Mouse (Mus musculus): Measurements from ENCODE around the gene Kif26a.

The Kif26a gene

DNA sequence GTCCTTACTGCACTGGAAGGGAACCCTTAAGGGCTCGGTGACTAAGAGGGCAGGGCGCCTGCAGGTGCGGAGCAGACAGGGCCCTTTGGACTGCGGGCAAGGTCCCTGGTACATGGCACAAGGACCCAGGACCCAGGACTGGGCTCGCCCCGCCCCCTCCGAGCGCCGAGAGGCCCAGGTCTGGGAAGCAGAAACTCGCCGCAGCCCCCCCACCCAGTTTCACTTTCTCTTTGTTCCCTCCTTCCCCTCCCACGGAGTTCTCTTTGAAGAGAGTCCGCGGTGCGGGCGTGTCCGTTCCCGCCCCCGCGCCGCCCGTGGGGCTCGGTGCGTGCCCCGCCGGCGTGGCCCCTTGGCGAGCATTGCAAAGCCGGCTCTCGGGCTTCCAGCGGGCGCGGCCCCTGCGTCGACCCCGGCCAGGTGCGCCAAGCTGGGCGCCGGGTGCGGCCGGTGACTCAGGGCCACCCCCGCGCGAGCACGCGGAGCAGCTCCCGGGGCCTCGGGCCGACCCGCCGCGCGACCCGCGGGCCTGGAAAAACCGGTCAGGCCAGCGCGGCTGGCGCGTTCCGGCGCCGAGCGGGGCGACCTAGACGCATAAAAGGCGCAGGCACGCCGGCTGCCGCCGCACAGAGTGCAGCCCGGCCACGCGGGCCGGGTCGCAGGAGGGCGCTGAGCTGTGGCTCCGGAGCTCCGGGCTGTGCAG, 15.7 kb upstream of the Kif26a start:
- DNase-seq (ENCODE audit: low read depth in 1 of 2, low spot score in 2 of 2): peak in 1 of 2 experiments; percentile 34

DNA sequence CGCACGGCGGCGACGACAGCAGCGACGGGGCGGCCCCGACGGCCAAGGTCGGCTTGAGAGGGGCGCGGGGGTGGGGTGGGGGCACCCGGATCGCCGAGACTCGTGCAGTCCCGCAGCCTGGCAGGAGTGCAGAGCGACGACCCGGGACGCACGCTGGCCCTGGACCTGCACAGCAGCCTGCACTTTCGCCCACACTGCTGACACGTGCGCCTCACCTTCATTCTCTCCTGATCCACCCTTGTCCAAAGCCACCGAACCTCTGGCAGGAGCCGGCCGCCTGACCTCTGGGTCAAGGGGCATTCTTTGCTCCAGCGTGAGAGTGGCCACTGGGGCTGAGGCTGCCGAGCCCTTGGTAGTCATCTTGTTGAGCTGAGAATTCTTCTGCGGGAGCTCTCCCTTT, 15.1 kb upstream of the Kif26a start:
- DNase-seq (ENCODE audit: low read depth in 1 of 2, low spot score in 2 of 2): no peak

- DNase-seq (ENCODE audit: low read depth in 1 of 2, low spot score in 2 of 2): no peak
These were observed 5.8 kb upstream of the Kif26a start for GRCm38 (mm10) chr12:112140231-112140630.

DNA sequence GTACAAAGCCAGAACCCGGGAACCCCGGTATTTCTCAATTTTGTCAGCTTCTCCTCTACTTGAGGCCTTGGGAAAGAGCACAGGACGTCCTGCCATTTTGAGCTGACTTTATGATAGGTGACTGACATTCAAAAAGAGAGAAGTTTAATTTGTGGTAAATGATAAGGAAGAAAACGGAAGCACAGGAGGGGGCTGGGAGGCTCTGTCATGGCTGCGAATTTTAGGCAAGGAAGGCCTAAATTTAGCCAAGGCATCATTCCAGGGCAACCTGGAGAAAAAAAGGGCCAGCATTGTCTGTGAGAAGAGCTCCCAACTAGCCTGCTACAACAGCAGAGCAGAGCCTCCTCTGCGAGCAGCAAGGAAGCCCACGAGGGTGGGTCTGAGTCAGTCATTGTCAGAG, 5.3 kb upstream of the Kif26a start:
- DNase-seq (ENCODE audit: low read depth in 1 of 2, low spot score in 2 of 2): no peak

DNA sequence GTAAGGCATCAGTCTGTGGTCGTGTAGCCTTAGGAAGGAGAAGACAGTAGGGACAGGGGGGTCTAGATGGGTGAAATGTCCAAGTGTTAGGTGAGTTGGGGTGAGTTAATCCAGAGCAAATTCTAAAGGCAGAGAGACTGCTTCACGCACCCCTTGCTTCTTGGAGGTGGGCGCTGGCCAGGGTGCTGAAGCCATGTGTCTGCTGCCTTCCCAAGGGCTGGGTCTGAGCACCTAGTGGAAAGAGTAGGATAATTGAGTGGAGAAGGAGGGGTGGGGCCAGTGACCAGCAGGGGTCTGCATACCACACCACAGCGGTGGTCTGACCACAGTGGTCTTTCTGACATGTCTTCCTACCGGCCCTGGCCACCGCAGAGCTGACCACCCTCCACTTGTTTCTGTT, 4.7 kb upstream of the Kif26a start:
- no peak for DNase-seq (ENCODE audit: low read depth in 1 of 2, low spot score in 2 of 2)

DNA sequence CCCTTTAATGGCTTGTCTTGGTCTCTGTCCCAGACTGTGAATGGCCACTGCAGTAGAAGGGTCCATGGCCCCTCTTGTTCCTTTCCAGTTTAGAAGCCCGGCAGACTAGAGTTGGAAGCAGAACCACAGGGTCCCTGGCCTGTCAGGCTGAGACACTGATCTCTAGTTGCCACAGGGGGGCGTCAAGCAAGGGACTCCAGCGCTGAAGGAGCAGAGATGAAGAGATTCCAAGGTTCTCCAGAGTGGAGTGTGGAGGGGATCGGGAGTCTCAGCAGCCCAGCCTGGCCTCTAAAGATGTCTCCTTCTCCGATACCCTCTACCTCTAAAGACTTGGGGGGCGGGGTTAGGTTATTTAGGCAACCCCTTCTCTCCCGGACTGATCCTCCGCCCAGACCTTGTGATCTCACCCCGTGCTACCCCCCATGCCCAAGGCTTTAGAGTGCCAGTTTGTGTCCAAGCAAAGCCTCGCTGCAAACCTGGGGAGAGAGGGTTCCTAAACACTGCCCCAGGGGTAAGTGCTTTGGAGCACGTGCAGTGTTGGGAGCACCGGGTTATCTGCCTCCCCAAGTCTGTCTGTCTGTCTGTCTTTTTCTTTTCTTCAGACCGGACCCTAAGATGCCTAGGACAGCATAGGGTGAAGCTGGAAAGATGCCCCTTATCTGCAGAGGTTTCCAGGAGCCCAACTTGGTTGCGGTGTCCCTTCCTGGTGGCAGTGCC, 2.7 kb upstream of the Kif26a start:
- no peak for DNase-seq (ENCODE audit: low read depth in 1 of 2, low spot score in 2 of 2)

- DNase-seq (ENCODE audit: low read depth in 1 of 2, low spot score in 2 of 2): no peak
These were observed 2.2 kb upstream of the Kif26a start for GRCm38 (mm10) chr12:112143833-112144201.

GRCm38 (mm10) chr12:112144377-112145115, 1.5 kb upstream of the Kif26a start:
- DNase-seq (ENCODE audit: low read depth in 1 of 2, low spot score in 2 of 2): no peak

DNA sequence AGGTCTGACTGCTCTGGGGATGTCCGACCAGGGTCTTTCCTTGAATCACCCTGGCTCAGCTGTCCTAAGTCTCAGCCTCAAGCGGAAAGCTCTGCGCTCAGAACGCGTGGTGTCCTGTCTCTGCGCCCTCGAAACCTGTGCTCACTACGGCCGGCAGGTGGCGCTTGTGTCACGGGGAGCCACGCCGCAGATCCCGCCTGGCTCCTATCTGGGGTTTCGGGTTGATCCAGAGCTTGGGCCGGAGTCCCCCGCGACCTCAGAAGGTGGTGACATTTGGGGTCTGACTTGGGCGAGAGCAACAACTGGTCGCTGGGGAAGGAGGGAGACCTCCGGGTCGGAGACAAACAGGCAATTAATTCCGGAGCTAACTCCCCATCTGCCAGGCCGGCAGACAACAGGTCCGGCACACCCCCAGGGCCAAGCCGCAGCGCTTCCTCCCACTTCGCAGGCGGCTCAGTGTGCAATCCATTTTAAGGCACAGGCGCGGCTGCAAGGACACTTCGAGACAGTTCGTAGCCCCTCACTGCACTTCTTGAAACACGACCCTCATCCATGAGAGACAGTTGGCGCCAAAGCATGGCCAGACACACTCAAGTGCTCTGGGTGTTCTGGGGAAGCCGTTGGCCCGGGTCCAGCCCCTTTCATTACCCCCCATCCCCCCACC, 665 bp upstream of the Kif26a start:
- DNase-seq (ENCODE audit: low read depth in 1 of 2, low spot score in 2 of 2): peak; percentile 20 to 58

DNA sequence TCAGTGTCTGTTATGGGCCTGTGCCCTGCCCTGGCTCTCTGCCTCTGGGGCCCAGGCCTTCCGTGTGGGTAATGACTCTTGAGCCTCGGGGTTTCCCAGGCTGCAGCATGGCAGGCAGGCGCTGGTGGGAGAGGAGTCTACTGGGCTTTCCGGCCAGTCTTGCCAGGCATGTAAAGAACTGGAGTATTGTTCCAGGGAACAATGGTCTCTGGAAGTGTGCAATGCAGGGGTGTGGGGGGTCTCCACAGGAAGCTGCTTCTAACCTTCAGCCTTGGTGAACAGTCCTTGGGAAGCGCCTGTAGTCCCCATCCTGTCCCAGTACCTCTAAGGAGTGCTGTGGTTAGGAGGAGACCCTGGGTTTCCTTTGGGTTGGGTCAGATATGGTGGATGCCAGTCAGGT, 1.4 kb downstream of the Kif26a start:
- DNase-seq (ENCODE audit: low read depth in 1 of 2, low spot score in 2 of 2): no peak

DNA sequence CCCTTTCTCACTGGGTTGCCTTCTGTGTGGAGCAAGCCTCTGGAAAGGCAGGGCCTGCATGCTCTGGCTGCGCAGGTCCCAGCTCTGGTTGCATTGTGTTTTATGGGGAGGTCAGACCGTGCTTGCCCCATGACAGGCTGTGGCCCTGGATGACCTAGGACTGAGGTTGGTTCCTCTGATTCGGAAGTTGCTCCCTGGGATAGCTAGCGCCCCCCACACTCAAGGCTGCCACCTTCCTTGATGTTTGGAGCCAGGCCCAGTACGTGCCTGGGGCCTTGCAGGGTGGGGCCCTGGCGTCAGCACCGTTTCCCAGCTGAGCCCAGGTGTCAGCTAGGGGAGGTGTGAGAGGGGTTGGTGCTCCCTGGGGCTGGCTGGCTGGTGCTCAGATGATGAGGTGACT, 4.0 kb downstream of the Kif26a start:
- no peak for DNase-seq (ENCODE audit: low read depth in 1 of 2, low spot score in 2 of 2)

- DNase-seq (ENCODE audit: low read depth in 1 of 2, low spot score in 2 of 2): no peak
These were observed 5.4 kb downstream of the Kif26a start for GRCm38 (mm10) chr12:112151244-112151979.

DNA sequence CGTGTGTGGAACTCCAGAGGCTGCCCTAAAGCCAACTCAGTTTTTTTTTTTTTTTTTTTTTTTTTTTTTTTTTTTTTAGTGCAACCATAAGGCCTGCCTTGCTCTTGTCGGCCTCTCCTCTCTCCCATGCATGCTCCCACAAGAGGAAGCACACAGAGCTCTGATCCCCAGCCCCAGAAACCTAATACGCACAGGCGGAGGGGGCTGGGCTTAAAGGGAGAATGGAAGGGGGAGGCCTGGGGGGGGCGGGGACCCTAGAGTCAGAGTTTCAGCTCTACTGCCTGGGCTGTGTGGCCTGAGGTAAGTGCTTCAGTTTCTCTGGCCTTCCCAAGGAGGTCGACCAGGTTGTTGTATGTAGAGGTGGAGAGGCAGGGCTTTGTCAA, 6.0 kb downstream of the Kif26a start:
- DNase-seq (ENCODE audit: low read depth in 1 of 2, low spot score in 2 of 2): no peak

GRCm38 (mm10) chr12:112153597-112153996, 7.6 kb downstream of the Kif26a start:
- DNase-seq (ENCODE audit: low read depth in 1 of 2, low spot score in 2 of 2): no peak

DNA sequence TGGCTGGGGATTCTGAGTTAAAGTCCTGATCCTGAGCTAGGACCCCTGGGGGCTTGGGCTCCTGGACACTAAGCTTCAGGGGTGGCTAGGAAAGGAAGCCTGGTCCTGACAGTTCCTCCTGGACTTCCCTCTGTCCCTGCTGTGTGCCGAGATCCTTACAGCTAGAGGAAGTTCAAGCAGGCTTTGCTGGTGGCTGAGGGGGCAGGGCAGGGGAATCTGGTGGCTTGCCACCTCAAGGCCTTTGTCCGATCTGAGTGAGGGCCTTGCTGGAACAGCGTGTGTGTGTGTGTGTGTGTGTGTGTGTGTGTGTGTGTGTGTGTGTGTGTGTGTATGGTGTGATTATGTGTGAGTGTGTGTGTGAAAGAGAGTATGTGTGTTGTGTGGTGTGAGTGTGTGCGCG, 8.5 kb downstream of the Kif26a start:
- no peak for DNase-seq (ENCODE audit: low read depth in 1 of 2, low spot score in 2 of 2)

DNA sequence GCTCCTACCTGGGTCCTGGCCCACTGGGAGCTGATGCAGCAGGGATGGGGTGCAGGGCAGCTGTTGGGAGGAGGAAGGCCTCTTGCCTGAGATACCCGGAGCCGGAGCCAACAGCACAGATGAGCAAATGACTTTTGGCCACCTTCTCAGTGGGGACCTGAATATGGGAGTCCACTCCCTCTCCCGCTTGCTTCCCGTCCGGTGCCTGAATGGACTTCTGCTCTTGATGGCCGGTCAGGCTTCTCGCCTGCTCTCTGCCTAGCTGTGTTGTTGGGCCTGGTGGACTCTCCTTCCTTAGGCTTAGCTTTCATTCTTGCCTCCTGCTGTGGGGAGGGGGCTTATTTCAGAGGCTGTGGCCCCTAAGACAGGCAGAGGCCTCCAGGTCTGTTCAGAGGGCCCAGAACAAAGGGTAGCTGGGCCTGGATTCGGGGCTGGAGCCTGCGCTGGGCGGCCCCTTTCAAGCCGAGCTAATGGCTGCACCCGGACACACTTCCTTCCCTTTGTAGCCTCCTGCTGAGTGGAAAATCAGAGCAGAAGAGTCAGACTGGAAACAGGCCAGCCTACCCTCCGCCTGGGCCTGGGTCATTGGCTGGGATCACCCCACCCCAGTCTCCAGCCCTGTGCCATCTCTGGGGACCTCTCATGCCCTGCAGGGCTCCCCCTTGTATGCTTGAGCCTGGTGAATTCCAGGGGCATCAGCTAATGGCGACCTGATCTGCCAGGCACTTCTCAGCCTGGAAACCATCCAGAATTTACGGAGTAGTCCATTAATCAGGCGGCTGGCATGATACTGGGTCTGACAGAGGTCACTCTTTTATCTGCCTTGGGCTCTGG, 9.4 kb downstream of the Kif26a start:
- no peak for DNase-seq (ENCODE audit: low read depth in 1 of 2, low spot score in 2 of 2)

GRCm38 (mm10) chr12:112156804-112157203, 10.8 kb downstream of the Kif26a start:
- DNase-seq (ENCODE audit: low read depth in 1 of 2, low spot score in 2 of 2): no peak

- DNase-seq (ENCODE audit: low read depth in 1 of 2, low spot score in 2 of 2): no peak
These were observed 12.2 kb downstream of the Kif26a start for GRCm38 (mm10) chr12:112158246-112158645.

DNA sequence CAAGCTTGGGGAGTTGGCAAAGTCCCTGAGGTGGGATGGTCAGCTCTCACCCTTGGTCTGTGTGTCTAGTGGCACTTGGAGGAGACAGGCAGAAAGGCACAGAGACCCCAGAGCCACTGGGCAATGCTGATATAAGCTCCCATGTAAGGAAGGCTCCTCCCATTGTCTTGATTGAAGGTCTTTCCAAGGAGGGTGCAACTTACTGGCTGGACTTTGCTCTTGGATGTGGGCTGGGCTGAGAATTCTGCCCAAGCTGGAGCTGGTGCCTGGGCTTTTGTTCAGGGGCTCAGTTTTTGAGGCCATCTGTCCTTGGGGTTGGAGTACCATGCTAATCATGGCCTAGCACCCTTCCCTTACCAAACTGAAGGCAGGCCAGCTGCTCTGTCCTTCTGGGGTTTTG, 12.8 kb downstream of the Kif26a start:
- no peak for DNase-seq (ENCODE audit: low read depth in 1 of 2, low spot score in 2 of 2)

Measured in monocyte, adult 2 months (primary cell).